Mouse (Mus musculus): ENCODE measurements around the gene Tvp23a. TPM values are rescaled to one million over a fixed set of nuclear protein-coding genes. Genes with fewer than 3 reads are reported as not detected.

The Tvp23a gene
- total RNA-seq, 2 experiments from 2014 or later, result 0.69 to 0.80 TPM

DNA sequence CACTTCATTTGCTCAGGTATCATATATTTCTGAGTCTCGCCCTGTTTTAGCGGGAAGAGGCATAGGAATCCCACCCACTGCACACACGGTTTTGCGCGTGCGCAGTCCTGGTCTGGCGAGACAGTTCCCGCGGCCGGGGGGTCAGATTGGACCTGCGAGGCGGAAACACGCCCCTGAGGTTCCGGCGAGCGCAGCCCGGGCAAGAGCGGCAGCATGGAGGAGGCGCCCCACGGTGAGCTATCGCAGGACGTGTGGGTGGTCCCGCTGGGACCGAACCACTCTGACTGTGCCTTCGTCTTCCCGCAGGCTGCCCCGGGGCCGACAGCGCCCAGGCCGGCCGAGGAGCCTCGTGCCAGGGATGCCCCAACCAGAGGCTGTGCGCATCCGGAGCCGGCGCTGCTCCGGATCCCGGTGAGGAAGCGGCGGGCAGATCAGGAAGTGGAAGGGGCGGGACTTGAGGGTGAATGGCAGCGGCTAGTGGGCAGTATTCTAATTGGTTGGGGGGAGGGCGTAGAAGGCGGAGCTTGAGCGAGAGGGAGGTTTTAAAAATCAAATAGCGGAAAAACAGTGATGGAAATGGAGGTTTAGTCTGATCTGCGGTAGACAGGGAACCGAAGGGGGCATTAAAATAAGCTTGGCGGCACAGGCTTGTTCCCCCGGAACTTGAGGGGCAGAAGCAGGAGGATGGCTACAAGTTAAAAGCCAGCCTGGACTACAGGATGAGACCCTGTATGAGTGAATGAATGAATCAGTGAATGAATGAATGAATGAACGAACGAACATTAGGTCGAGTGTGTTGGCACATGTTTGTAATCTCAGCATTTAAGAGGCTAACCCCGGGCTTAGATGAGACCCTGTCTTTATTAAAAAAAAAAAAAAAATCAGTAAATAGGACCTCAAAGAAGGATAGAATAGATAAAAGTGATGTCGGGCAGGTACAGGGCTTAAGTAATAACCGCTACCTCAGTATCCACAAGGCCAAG lies 35.1 kb downstream of the Tvp23a start, which contains the start of gene Nubp1:
Gene Nubp1, plus strand, starts transcription at position 185 of the 983 bp plus-strand sequence.
- DNase-seq, result peak; percentile 92
- intact Hi-C loops (cut with DNase I; ENCODE audit: low total_unique reads), result no loop called here

DNA sequence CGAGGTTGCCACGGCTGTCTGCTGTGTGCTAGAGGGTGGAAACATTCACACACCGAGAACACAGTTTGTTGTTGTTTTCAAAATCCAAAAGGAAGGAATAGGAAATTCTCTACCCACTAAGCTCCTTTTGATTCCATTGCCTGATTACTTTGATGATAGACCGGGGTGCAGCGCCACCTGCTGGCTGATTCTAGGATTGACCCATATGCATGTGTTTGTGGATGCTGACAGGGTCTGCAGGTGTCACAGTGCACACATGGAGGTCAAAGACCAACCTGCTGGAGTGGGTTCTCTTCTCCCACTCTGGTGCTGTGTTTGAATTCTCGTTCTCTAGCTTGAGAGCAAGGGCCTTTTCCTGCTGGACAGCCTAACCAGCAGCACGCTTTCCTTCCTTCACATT lies 48.0 kb downstream of the Tvp23a start:
- intact Hi-C loops (cut with DNase I; ENCODE audit: low total_unique reads), result loop anchor here (5.0 kb wide), 1 partner anchor 117 kb away; no protein-coding TSS in a partner anchor
- DNase-seq, result peak; percentile 74

DNA sequence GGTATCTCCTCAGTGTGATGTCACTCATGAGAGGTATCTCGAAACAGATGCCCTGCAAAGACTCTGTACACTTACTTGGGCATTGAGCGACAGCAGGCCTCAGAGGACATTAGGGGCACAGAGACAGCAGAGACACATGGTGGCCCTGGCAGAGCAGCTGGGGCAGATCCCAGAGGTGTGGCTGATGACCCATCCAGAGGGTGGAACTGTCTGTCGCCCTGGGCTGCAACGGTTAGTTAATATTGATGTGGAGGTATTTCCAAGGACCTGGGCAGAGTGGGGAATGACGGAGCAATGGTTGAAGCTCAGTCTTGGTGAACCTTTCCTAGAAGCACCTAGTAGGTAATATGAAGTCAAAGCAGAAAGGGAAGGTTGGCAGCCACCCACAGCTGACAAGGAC lies 48.4 kb downstream of the Tvp23a start:
- intact Hi-C loops (cut with DNase I; ENCODE audit: low total_unique reads), result loop anchor here (5.0 kb wide), 1 partner anchor 116 kb away; no protein-coding TSS in a partner anchor
- no peak for DNase-seq

DNA sequence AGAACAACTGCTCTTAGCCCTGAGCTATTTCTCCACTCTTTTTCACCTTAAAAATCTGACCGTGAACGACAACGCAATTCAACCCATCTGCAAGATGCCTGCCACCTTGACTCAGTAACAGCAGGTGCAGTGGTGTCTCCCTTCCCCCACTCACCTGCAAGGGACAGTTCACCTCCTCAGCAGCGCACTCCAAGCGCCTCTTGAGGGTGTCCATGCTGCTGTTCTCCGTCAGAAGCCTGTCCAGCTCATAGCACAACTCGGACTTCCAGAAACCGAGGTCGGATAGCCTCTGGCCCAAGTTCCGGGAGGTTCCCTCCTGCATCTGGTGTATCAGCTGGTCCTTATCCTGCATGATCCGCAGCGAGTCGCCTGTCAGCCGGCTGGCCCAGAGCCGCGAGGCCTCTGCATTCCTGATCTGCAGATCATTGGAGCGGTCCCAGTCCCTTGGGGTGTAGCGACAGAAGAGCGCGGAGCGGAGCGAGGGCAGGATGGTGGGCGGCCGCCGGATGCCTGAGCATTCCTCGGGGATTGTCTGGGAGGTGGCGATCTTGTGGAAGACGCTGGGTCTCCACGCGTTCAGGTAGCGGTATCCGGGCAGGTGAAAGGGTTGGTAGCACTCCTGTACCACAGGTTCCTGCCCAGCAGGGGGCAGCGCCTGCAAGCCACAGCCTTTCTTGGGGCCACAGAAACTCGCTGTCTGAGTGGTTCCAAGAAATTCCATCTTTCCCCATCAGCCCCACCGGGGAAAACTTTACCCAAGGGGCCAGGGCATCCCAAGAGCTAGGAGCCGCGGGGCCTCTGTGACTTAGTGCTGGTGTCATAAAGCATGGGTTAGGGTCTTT lies 52.2 kb downstream of the Tvp23a start, which contains the start of gene Tekt5:
Gene Tekt5, minus strand, starts transcription at position 792 of the 842 bp plus-strand sequence.
- intact Hi-C loops (cut with DNase I; ENCODE audit: low total_unique reads), result loop anchor here (5.0 kb wide), 1 partner anchor 113 kb away; no protein-coding TSS in a partner anchor
- peak; percentile 55 for DNase-seq

DNA sequence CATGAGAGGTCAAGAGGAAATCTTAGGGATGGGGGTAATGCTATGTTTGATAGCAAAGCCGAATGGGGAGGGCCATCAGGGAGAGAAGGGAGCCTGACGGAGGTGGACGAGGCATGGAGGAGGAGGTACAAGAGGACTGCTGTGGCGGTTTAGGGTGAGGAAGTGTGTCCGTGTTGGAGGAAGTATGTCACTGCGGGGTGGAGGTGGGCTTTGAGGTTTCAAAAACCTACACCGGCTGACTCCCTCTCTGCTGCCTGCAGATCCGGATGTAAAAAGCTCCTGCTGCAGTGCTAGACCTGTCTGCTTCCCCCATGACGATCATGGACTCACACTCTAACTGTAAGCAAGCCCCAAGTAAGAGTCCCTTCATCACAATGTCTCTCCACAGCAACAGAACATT lies 54.6 kb downstream of the Tvp23a start:
- intact Hi-C loops (cut with DNase I; ENCODE audit: low total_unique reads), result no loop called here
- DNase-seq, result no peak

DNA sequence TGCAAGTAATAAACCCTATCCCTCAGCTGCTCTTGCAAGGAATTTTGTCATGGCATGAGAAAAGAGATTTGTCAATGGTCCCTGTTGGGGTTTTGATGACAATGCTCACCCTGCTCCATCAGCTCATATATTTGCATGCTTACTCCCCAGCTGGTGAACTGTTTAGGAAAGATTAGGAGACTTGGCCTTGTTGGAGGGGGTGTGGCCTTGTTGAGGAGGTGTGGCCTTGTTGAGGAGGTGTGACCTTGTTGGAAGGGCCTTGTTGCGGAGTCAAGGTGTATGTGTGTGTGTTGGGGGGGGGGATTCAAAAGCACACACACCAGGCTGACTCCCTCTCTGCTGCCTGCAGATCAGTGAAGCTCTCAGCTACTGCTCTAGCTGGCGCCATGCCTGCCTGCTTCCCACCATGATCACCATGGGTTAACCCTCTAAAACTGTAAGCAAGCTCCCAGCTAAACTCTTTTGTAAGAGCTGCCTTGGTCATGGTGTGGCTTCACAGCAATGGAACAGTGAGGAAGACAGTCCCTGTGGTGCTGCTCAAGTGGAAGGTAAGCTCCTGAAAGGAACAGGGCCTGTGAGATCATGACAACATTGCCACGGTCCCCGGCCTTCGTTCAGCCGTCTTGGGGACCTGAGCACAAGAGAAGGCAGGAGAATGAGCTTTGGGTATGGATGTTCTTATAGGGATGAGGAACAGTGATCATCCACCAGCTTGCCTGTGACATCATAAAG lies 58.4 kb downstream of the Tvp23a start:
- intact Hi-C loops (cut with DNase I; ENCODE audit: low total_unique reads), result no loop called here

DNA sequence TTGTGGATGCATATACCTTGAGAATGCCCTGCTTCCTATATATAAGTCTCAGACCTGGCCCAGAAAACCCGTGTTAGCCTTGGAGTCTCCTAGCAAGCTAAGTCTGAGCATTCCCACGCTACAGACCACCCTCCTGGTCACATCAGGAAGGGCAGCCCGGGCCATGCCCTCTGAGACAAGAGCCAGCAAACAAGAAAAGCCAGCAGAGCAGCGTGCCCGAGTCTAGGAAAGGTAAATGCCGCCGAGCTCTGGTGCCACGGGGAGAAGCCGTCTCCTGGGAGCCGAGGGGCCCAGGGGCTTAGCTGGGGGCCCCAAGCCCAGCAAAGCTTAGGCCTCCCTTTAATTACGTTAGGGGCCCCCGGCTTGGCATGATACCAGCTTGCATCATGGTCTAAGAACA lies 61.9 kb downstream of the Tvp23a start:
- intact Hi-C loops (cut with DNase I; ENCODE audit: low total_unique reads), result no loop called here
- no peak for DNase-seq

More for the DNA sequence above, 58.4 kb downstream of the Tvp23a start:
- no peak for DNase-seq

DNA sequence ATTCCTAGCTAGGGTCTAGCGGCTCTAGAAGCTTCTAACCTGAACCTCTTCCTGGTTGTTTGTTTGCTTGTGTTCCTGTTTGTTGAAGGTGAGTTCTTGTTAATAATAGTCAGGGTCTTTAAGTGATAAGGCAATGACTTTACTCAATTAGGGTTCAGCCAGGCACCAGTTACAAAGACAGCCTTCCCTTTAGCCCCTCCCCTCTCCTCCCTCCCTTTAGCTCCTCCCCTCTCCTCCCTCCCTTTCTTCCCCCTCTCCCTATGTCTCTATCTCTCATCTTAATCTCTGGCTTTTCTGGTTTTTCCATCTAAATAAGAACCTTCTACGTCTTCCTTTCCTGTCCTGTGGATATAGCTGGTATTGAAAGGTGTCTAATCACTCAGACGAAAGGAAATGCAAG lies 62.6 kb downstream of the Tvp23a start:
- no peak for DNase-seq
- intact Hi-C loops (cut with DNase I; ENCODE audit: low total_unique reads), result no loop called here

DNA sequence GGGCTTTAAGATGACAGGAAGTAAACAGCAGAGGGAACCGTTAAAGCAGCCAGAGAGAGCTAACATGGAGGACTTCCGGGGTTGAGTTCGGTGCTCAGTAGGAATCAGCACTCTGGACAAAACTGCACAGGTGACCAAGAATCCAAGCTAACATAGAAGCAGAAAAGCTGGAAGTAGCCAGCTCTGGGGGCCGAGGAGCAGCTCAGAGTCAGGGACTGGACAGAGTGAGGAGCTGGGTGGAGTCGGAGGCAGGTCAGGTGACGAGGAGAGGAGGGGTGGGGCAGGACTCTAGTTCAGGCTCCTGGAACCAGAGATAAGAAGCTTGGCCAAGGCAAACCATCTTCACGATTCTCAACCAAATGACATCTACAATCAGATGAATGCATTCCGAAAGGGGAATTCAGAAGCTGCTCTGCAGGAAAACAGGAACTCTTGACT lies 63.1 kb downstream of the Tvp23a start:
- intact Hi-C loops (cut with DNase I; ENCODE audit: low total_unique reads), result no loop called here
- no peak for DNase-seq

DNA sequence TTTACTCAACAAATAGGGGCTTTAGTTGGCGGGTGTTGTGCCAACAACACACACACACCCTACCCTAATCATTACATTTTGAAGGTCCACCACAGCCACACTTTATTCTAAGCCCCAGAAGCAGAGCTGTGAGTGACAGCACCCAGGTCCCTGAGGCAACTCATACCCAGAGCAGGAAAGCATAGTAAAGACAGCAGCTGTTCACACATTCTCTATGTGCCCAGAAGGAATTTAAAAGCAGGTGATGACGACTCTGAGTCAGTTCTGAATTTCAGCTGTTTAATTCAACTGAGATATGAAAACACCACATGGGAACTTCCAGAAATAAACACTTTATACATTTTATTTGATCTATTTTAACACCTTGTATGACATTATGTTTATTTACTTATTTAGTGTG lies 67.6 kb downstream of the Tvp23a start:
- DNase-seq, result no peak
- intact Hi-C loops (cut with DNase I; ENCODE audit: low total_unique reads), result no loop called here

DNA sequence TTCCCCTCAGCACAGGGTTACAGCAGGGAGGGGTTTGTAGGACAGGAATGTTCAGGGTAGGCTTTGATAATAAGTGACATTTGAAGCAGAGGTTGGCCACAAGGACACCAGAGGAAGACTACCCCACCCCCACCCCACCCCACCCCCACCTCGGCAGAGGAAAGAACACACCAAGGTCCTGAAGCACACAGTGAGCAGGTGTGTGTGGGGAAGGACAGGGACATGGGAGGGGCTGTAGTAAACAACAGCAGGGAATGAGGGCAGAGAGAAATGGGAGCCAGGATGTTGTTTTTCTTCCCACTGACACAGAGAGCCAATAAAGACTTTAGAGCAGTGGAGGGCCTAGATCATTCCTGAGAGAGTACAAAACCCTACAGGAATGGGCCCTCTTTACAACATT lies 69.9 kb downstream of the Tvp23a start:
- intact Hi-C loops (cut with DNase I; ENCODE audit: low total_unique reads), result no loop called here
- no peak for DNase-seq

DNA sequence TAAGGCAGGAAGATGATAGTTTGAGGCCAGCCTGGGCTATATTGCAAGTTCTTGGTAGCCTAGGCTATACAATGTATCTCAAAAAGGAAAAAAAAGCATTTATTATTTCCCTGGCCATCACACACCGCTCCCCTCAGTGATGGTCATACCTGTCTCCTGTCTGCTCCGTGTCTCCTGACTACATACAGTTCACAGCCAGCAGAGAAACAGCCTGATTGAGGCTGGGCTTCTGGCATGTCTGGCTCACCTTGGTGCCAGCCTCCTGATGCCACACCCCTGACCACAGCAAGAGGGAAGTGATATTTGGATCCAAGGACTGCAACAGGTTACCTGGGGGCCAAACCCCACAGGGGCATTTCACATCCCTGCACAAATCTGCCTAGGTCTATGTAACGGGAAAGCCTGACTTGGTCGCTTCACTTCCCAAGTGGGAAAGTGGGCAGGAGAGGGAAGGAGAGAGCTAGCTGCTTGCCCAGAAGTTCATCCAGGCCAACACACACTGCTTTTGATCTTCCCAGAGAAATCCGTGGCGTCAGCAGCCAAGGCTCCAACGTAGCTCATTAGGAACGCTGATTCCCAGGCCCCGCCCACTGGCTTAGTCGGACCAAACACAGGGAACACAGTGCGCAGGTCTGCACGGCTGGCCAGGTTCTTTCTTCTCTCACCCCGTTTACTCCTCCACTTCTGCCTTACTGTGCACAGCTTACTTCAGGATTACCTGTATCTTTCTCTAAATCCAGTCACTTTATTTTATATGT lies 72.7 kb downstream of the Tvp23a start:
- peak; percentile 54 for DNase-seq
- intact Hi-C loops (cut with DNase I; ENCODE audit: low total_unique reads), result no loop called here

DNA sequence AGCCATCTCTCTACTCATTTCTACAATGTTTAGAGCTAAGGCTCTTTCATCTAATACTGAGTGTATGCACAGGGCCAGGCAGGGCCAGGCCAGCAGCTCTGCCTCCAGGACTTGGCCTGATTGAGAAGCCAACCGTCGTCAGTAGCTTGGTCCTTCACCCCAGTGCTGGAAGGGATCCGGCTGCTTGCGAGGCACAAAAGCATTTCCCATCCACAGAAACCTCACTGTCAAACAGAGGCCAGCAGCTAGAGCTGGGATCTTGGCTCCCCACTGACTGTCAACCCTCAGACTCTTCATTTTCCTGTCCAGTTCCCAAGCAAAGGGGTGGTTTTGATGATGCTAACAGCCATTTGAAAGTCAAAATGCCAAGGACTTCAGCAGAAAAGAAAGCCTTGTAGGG lies 74.8 kb downstream of the Tvp23a start:
- peak; percentile 31 for DNase-seq
- intact Hi-C loops (cut with DNase I; ENCODE audit: low total_unique reads), result no loop called here

Other genes starting within 250 kb of the Tvp23a start
- gene Emp2, start 133.4 kb downstream of the Tvp23a start, total RNA-seq (2021), result 10 to 100 TPM in 1 of 2 experiments, 1 to 10 TPM in 1; 6.4 to 10.1 TPM
- gene Tekt5, start 51.9 kb downstream of the Tvp23a start, total RNA-seq (2021), result under 1 TPM in 1 of 2 experiments, not detected in 1; 0.18 TPM
- gene Nubp1, start 35.4 kb downstream of the Tvp23a start, total RNA-seq (2021), result 1 to 10 TPM; 6.5 to 6.9 TPM
- gene Ciita, start 32.7 kb upstream of the Tvp23a start, total RNA-seq (2021), result under 1 TPM; 0.14 to 0.22 TPM
- gene Dexi, start 95.7 kb upstream of the Tvp23a start, total RNA-seq (2021), result 10 to 100 TPM; 25.9 to 26.0 TPM
- gene Clec16a, start 98.0 kb upstream of the Tvp23a start, total RNA-seq (2021), result 10 to 100 TPM; 26.2 to 28.4 TPM